Mouse (Mus musculus) olfactory bulb, adult 2 months (tissue): ENCODE measurements at regions not wholly inside any gene's neighbourhood (a gene's known extent, or its start where the extent isn't known, plus 50 kb on each side); places are given as distances from the start of the nearest gene placed in this dataset.

Experiments
- CTCF ChIP-seq: fragments of 200-500 bp; IDR thresholded peaks from 2 replicates; pipeline ENCODE4 v1.5.1; 2012; ENCODE audit warnings: low read depth, mild to moderate bottlenecking, low read length, moderate library complexity; ENCODE audit not compliant: insufficient read depth
- POLR2A ChIP-seq: fragments of 200-500 bp; IDR thresholded peaks from 2 replicates; pipeline ENCODE4 v1.6.1; 2012; ENCODE audit warnings: mild to moderate bottlenecking, low read depth, low read length, moderate library complexity; ENCODE audit not compliant: insufficient read depth

- TF ChIP-seq CTCF (no peak), POLR2A (no peak)
Observed at GRCm38 (mm10) chr5:15832338-15832737, 102.2 kb upstream of the Cacna2d1 start.
